Mouse (Mus musculus): Measurements from ENCODE around the gene Cap1. TPM values are rescaled to one million over a fixed set of nuclear protein-coding genes. Genes with fewer than 3 reads are reported as not detected.

The Cap1 gene
- total RNA-seq, 2 experiments from 2014 or later, result 80.5 to 81.2 TPM

GRCm38 (mm10) chr4:122890881-122891481, 5.1 kb upstream of the Cap1 start:
- ATAC-seq (replicated peaks; ENCODE audit: low FRiP score, poor library complexity, severe bottlenecking), result no peak

DNA sequence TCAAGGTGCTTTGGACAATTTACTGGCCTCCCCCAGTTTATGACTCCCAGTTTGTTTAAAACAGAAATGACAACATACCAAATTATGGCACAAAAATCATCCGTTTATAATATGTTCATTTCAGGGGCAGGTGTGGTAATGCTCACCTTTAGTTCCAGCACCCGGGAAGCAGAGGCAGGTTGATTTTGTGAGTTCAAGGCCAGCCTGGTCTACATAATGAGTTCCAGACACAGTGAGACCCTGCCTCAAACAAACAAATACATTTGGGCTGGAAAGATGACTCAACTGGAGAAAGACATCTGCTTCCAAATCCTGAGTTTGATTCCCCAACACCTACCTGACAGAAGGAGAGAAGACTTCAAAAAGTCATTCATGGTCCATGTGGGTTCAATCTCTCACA, 1.5 kb upstream of the Cap1 start:
- no peak for ATAC-seq (replicated peaks; ENCODE audit: low FRiP score, poor library complexity, severe bottlenecking)

- peak; percentile 1; the same call in 1 of the 2 replicates for ATAC-seq (replicated peaks; ENCODE audit: low FRiP score, poor library complexity, severe bottlenecking)
Measured at GRCm38 (mm10) chr4:122886579-122887254, 861 bp upstream of the Cap1 start.

- no peak for ATAC-seq (replicated peaks; ENCODE audit: low FRiP score, poor library complexity, severe bottlenecking)
Measured at GRCm38 (mm10) chr4:122884481-122885340, 1.1 kb downstream of the Cap1 start.

GRCm38 (mm10) chr4:122884051-122884450, 1.8 kb downstream of the Cap1 start:
- ATAC-seq (replicated peaks; ENCODE audit: low FRiP score, poor library complexity, severe bottlenecking), result no peak

DNA sequence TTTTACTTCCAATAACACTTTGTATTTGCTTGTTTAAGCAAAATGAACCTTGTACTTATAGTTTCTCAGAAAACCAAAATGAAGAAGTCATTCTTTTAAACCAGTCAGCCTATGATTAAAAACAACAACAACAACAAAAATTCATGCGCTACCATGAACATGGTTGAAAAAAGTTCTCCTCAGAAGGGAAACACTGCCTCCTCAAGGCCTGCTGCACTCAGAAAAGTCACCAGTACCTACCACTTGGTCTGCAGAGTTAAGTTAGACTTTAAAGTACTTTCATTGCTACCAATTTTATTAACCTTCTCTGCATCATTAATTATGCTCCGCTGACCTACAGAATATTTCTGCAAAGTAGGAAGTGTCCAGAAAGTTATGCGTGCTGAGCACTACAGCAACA, 2.6 kb downstream of the Cap1 start:
- ATAC-seq (replicated peaks; ENCODE audit: low FRiP score, poor library complexity, severe bottlenecking), result no peak

GRCm38 (mm10) chr4:122882544-122882943, 3.3 kb downstream of the Cap1 start:
- ATAC-seq (replicated peaks; ENCODE audit: low FRiP score, poor library complexity, severe bottlenecking), result no peak

GRCm38 (mm10) chr4:122878333-122879070, 7.4 kb downstream of the Cap1 start:
- no peak for ATAC-seq (replicated peaks; ENCODE audit: low FRiP score, poor library complexity, severe bottlenecking)

DNA sequence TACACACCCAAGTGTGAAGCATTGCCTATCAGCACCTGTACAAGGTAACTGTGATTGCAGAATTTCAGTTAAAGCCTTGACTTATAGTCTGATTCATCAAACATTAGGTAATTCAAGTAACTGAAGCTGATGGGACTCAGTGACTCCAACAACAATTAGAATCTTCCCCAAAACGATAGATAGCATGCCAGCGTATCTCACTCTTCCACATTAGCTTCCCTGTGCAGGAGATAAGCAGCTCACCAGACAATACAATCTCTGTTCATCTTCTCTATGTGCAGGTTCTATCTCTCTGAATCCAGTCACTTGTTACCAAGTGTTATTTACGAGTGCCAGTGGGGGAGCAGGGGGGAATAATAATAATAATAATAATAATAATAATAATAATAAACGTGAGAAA, 12.3 kb downstream of the Cap1 start:
- ATAC-seq (replicated peaks; ENCODE audit: low FRiP score, poor library complexity, severe bottlenecking), result no peak

- peak; percentile 65 for ATAC-seq (replicated peaks; ENCODE audit: low FRiP score, poor library complexity, severe bottlenecking)
Measured at GRCm38 (mm10) chr4:122873003-122873402, 12.9 kb downstream of the Cap1 start.

DNA sequence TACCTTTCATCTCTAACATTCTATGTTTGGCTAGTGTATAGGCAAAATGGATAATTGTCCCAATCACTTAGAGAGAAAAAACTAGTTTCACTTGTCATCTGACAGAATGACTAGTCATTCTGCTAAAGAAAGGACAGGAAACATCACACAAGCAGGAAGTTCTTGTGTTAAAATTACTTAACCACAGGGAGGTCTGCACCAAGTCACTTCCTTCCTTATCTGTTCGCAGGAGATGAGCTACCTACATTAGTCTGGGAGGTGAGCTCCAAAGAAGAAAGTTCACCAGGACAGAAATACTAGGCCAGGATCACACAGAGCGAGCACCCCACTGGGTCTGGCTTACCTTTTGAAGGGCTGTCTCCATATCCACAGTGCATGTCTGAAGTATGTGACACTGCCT, 13.9 kb downstream of the Cap1 start:
- ATAC-seq (replicated peaks; ENCODE audit: low FRiP score, poor library complexity, severe bottlenecking), result no peak

DNA sequence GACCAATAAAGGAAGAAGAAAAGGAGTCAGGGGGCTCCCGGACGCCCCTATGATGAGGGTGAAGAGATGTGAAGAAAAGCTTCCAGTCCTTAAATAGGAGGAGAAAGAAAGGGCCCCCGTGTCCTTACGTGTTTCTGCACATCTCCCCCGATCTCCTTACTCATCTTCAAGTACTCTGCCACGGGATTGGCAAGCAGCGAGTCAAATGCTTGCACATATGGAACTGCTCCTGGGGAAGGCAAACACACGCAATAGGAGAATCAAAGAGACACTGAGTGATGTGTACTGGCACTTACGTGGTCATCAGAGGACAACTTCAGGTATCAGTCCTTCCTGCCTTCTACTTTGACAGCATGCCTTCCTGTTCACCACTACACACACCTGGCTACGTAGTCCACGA, 14.6 kb downstream of the Cap1 start:
- ATAC-seq (replicated peaks; ENCODE audit: low FRiP score, poor library complexity, severe bottlenecking), result no peak

GRCm38 (mm10) chr4:122870741-122871140, 15.1 kb downstream of the Cap1 start:
- ATAC-seq (replicated peaks; ENCODE audit: low FRiP score, poor library complexity, severe bottlenecking), result no peak

DNA sequence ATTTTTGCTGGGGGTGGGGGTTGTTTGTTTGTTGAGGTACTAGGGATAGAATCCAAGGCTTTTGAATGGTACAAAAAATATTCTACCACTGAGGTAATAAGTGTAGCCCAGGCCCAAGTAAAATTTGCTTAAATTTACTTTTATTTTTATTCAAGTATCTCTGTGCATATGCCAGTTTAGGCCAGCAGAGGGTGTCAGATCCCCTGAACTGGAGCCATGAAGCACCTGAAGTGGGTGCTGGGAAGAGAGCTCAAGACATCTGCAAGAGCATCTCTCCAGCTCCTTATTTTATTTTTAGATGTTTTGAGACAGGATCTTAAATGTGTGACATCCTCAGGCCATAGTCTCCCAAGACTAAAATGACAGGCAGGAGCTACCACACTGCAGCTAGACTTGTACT, 15.8 kb downstream of the Cap1 start:
- ATAC-seq (replicated peaks; ENCODE audit: low FRiP score, poor library complexity, severe bottlenecking), result no peak

GRCm38 (mm10) chr4:122868041-122868440, 17.8 kb downstream of the Cap1 start:
- ATAC-seq (replicated peaks; ENCODE audit: low FRiP score, poor library complexity, severe bottlenecking), result no peak

GRCm38 (mm10) chr4:122861836-122862235, 24.0 kb downstream of the Cap1 start:
- ATAC-seq (replicated peaks; ENCODE audit: low FRiP score, poor library complexity, severe bottlenecking), result no peak

- no peak for ATAC-seq (replicated peaks; ENCODE audit: low FRiP score, poor library complexity, severe bottlenecking)
Measured at GRCm38 (mm10) chr4:122859096-122859674, 26.7 kb downstream of the Cap1 start.

DNA sequence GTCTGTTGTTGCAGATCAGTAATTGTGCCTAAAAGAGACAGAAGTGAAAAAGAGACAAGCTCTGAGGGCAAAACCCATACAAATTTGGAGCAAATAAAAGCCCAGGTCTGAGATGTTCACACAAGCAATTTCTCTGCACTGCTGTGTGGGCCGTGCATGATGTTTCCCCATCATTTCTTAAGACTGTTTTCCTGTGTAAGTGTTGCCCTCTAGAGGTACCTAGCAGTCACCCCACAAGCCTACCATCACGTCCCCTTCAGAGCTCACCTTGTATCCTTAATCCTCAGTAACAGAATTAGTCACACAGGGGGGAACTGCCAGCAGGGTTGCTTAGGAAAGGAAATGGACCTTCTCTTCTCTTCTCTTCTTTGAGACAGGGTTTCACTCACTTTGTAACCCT, 27.9 kb downstream of the Cap1 start:
- ATAC-seq (replicated peaks; ENCODE audit: low FRiP score, poor library complexity, severe bottlenecking), result no peak

DNA sequence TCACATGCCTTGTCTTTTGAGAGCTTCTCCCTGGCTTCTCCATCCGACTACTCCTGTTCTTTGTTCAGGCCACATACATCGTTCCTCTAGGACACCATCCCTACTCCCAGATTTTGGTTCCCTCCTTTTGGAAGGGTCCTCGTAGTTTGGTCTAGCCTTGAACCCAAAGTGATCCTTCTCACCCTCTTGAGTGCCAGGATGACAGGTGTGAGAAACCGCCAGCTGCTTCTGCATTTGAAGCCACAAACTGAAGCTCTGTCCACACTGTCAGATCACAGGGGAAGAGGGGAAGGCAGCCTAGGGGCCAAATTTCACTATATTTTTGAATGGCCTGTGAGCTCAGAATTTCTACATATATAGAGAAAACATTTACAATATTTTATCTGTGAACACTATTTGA, 31.1 kb downstream of the Cap1 start:
- no peak for ATAC-seq (replicated peaks; ENCODE audit: low FRiP score, poor library complexity, severe bottlenecking)

DNA sequence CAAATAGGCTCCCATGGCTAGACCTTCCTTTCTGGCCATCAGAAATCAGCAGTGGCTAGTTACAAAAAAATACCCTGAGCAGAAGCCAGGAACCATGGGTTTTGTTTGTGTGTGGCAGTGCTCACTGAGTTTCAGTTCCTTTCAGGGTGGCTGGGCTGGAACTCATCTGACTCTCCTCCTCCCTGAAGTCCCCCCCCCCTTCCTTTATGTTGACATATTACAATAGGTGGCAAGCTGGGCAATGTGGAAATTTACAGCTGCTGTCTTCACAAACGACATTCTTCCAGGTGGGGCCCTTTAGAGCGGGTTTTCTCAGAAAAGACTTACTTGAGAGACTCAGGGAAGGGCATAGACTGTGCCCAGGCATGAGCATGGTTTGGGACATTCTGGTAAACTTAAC, 32.2 kb downstream of the Cap1 start:
- ATAC-seq (replicated peaks; ENCODE audit: low FRiP score, poor library complexity, severe bottlenecking), result no peak
